Mouse (Mus musculus) NIH3T3 (cell line): ENCODE results near the gene Galnt18.

Source experiments
- DNase-seq: peaks from one replicate; pipeline ENCODE4 v3.0.0-alpha.2; 2012; ENCODE audit warnings: low read depth

The Galnt18 gene

DNA sequence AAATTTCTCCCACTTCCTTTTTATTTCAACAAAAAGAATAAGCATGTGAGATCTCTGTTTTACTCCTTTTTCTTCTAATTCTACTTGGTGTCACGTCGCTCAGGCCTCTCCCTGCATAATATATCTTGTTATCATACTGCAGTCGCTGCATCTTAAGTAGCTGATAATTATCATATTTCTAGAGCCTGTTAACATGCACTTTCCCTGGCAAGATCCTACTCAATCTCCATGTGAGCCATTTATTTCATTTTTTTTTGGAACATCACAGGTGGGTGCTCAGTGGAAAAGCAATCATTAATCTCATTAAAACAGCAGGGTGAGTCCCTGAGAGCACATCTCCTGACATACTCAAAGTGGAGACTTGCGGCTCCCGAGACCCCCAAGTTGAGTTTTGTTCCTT lies 143.3 kb downstream of the Galnt18 start:
- DNase-seq = no peak

DNA sequence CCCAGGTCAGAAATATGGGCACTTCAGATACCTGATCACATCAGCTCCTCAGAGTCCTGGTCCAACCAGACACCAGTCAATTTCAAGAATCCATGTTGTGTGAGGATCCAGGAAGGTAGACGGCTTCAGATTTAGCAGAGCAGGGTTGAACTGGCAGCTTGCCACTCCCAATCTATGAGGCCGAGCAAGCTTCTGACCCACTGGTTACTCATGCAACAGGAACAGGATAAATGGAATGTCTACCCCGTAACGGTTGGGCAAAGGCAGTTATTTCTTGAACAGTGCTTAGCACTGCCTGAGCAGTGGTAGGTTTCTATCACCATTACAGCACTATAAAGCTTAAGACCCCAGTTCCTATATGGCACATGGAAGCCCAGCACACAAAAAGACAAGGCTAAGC lies 148.5 kb downstream of the Galnt18 start:
- DNase-seq = peak; percentile 70

DNA sequence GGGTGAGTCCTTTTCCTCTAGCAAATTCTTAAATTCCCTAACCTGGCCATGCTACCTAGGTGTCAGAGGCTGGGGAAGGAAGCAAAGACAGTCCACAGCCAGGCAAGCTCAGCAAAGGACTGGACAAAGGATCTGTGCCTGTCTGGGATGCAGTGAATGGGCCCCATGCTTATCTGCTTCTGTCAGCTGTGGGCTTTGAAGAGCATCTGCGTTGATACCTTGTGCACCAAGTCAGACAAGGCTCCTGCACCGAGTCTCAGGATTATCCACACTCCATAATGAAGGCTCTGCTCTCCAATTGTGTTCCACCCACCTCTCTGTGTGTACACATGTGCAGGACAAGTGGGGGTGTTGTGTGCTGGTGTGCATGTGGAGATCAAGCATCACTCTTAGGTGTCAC lies 153.5 kb downstream of the Galnt18 start:
- DNase-seq = no peak

DNA sequence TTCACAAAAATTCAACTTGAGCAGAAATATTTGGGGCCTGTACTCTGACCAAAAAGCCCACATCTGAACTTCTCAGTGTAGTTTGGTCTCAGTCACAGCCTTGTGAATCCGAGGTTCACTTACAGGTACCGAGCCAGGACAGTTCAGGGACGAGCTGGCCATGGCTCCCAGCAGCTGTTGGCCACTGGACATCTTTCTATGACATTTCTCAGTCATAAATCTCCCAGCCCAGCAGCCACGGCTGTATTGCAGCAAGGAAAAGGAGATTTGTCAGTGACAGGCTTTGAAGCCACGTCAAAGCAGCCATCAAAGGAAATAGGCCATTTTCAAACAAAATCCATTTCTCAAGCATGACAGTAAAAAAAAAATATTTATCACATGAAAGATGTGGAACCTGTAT lies 154.0 kb downstream of the Galnt18 start:
- DNase-seq = no peak

GRCm38 (mm10) chr7:111616231-111616937 lies 163.4 kb downstream of the Galnt18 start:
- peak; percentile 59 for DNase-seq

- no peak for DNase-seq
Observed at GRCm38 (mm10) chr7:111614471-111614870, 165.3 kb downstream of the Galnt18 start.

DNA sequence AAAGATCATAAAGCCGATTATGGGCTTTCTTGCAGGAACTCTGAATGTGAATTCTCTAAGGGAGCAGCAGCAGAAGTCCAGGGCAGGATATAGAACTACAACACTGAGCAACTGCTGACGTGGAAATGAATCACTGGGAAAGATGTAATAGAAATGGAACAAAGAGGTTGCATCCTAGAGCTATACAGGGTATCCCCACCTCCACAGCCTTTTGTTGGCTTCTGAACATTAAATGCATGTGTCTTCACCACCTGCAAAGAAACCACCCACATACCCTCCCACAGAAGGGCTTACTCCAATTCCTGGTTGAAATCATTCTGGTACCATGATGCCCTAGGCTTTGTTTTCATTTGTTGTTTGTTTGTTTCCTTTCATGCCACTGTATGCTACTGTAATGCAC lies 172.3 kb downstream of the Galnt18 start:
- no peak for DNase-seq

- no peak for DNase-seq
Observed at GRCm38 (mm10) chr7:111606091-111606490, 173.7 kb downstream of the Galnt18 start.

DNA sequence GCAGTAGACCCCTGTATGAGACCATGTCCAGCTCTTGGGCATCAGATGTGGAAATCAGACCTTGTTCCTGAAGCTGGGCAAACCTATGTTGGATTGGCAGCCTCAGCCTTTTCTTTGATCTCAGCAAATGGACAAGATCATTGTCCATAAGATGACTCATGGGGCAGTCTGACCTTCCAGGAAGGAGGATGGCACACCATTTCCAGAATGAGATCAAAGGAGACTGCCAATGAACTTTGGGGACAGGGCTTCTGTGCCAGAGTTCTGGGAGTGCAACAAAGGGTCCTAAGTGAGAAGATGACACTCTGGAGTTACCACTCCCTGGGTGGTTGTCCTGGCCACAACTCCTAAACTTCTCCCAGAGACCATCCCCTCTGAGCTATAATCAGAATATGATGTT lies 174.1 kb downstream of the Galnt18 start:
- DNase-seq = no peak

DNA sequence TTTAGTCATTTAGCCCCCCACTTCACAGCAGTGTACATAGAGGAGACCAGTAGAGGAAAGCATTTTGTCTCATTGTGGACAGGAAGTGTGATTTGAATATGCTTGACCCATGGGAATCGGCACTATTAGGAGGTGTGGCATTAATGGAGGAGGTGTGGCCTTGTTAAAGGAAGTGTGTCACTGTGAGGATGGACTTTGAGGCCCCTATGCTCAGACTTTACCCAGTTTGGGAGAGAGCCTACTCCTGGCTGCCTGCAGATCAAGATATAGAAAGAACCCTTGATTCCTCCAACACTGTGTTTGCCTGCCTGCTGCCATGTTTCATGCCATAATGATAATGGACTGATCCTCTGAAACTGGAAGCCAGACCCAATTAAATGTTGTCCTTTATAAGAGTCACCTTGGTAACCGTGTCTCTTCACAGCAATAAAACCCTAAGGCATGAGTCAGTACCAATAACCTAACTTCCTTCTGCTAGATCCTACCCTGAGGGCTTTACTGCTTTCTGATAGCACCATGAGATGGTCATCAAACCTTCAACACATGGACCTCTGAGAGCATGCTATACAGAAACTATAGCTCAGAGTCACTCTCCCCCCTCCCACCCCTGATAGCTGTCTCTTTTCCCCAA lies 175.1 kb downstream of the Galnt18 start:
- no peak for DNase-seq

GRCm38 (mm10) chr7:111603186-111603585 lies 176.6 kb downstream of the Galnt18 start:
- no peak for DNase-seq

- DNase-seq = peak; percentile 32
Observed at GRCm38 (mm10) chr7:111601339-111602067, 178.3 kb downstream of the Galnt18 start.

DNA sequence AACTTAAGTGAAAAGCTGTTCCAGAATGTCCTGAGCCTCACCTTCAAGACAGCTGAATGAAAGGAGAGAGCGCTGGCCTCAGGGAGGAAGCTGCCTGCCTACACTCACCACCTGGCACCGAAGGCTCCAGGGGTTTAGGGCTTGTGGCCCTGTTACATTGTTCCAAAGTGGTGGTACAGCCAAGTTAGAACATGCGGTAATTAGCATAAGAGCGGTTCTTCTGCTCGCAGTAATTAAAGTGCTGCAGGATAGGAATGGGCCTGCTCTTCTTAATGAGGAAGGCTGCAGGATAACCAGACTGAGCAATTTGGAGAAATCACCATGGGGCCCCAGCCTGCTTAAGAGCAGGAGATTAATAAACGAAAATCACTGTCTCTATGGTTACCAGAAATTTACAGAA lies 179.0 kb downstream of the Galnt18 start:
- no peak for DNase-seq

GRCm38 (mm10) chr7:111593680-111594079 lies 186.1 kb downstream of the Galnt18 start:
- DNase-seq = no peak

DNA sequence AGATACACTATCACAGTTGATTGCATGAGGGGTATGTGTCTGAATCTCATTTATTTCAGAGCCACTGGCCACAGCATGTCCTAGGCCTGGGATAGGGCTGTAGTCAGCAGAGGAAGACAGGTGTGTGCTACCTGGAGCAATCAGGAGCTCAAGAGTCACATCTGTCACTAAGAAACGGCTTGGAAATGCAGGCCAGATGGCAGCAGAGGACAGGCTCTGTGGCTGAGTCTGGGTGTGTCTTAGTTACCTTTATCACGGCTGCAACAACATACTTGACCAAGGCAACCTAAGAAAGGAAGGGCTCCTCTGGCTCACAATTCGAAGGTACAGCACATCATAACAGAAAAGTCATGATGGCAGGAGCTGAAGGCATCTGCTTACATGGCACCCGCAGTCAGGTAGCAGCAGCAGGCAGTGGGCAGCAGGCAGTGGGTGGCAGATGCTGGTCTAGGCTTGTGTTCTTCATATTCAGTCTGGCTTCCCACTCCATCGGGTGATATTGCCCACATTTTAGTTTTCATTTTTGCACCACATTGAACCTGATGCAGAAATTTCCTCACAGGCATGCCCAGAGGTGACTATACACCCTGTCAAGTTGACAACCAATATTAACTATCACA lies 190.2 kb downstream of the Galnt18 start:
- no peak for DNase-seq

- DNase-seq = no peak
Observed at GRCm38 (mm10) chr7:111588291-111588781, 191.4 kb downstream of the Galnt18 start.

DNA sequence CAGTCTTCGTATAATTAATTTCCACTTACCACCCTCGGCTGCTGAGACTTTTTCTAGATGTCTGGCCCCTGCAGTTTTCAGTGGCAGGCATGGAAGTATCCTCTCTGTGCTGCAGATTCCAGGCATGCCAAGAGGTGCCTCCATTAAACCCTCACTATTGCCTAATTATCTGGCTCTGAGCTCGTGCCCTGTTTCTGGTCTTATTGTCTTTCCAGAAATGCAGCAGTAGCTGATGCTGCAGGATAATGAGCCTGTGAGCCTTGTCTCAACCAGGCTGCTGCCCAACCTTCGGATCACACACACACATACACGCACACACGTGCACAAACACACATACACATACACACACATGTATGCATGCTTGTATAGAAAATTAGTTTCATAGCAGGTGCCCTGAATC lies 199.2 kb downstream of the Galnt18 start:
- DNase-seq = no peak

DNA sequence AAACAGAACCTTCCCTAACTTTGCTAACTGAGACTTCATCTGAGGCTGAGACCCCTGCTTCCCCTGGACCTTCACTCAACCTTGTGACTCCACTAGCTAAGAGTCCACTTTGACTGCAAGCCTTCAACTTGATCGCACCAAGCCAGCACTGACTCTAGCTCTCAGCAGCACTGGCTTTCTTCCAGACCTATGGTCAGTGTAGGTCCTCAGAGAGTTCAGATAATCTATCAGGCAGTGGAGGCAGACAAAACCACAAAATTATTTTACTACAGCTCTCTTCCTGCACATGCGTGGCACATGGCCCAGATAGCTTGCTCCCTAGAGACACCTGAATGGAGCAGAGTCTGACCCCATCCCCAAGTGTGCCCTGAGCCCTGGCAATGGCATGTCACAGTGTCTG lies 204.7 kb downstream of the Galnt18 start:
- DNase-seq = peak; percentile 80

DNA sequence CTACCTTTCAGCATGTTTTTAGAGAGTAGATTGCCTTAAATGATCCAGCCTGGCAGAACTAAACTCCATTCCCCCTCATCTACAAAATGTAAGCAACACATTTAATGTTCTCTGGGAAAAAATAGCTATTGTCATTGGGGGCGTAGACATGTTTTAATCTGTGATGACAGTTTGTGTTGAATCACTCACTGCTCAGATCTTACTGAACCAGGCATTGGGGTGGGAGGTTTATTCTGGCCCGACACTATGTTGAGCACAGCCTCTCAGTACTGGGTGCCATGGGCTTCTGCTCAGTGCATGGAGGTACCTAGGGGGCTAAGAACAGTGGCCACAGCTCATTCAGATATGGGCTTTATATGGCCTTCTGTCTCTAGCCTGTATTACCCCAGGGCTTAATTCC lies 207.4 kb downstream of the Galnt18 start:
- DNase-seq = no peak

DNA sequence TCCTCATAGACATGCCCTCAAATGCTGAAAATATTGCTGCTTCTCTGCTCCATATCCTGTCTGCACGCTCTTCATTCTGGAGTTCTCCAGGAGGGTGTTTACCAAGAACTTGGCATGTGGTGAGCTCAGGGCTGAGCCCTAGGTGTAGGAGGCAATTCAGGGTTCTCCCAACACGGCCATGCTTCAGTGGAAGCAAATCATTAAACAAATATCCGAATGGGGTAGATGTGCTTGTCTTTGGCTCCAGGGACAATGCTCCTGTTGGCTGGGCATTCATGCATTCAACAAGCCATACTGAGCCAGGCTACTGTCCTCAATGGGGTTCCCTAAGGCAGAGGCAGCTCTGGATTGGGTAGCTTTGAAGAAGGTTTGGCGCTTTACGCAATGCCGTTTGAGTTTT lies 212.9 kb downstream of the Galnt18 start:
- no peak for DNase-seq

- DNase-seq = no peak
Observed at GRCm38 (mm10) chr7:111563316-111564110, 216.3 kb downstream of the Galnt18 start.

GRCm38 (mm10) chr7:111560097-111560496 lies 219.7 kb downstream of the Galnt18 start:
- DNase-seq = no peak
